Mouse (Mus musculus): Measurements from ENCODE around the gene Dgat2. TPM values are rescaled to one million over a fixed set of nuclear protein-coding genes. Genes with fewer than 3 reads are reported as not detected.

Dgat2 gene
- polyA plus RNA-seq, 1 experiment from 2014 or later: 44.2 TPM

GRCm38 (mm10) chr7:99146011-99146410, 36.5 kb downstream of the Dgat2 start:
- H3K4me1 ChIP-seq (replicated peaks; ENCODE audit: control insufficient read depth, insufficient read depth, low read length): peaks cover 6% of the 10 kb centered on the region; the same call in 1 of the 2 replicates
- H3K9ac ChIP-seq (ENCODE audit: low read length): no peak overlapping the region
- H3K4me2 ChIP-seq (ENCODE audit: low read length): no peak overlapping the region
- no peaks in the 10 kb centered on the region for H3K9me3 ChIP-seq (ENCODE audit: control insufficient read depth, low read length)
- DNase-seq (ENCODE audit: low spot score) (no peak), ATAC-seq (replicated peaks; ENCODE audit: low FRiP score, low TSS enrichment, low read depth) (no peak)
- no peak overlapping the region for H3K4me3 ChIP-seq (ENCODE audit: low read depth, low read length)
- WGBS: 45% methylated on average over 7 of the region's 7 CpGs
- H3K27ac ChIP-seq (ENCODE audit: low read depth): no peak overlapping the region
- no peaks in the 10 kb centered on the region for H3K27me3 ChIP-seq (replicated peaks; ENCODE audit: control insufficient read depth, insufficient read depth, low read length)
- no peaks in the 10 kb centered on the region for H3K36me3 ChIP-seq (ENCODE audit: control insufficient read depth, insufficient read depth, low read length)

- ATAC-seq (replicated peaks; ENCODE audit: low FRiP score, low TSS enrichment, low read depth): no peak
- no peak for DNase-seq (ENCODE audit: low spot score)
- H3K4me1 ChIP-seq (replicated peaks; ENCODE audit: control insufficient read depth, insufficient read depth, low read length): peaks cover 6% of the 10 kb centered on the region; the same call in 1 of the 2 replicates
- H3K4me3 ChIP-seq (ENCODE audit: low read depth, low read length): no peak overlapping the region
- H3K27me3 ChIP-seq (replicated peaks; ENCODE audit: control insufficient read depth, insufficient read depth, low read length): no peaks in the 10 kb centered on the region
- H3K4me2 ChIP-seq (ENCODE audit: low read length): no peak overlapping the region
- no peaks in the 10 kb centered on the region for H3K9me3 ChIP-seq (ENCODE audit: control insufficient read depth, low read length)
- no peaks in the 10 kb centered on the region for H3K36me3 ChIP-seq (ENCODE audit: control insufficient read depth, insufficient read depth, low read length)
- 63% methylated on average over 11 of the region's 11 CpGs for WGBS
- no peak overlapping the region for H3K9ac ChIP-seq (ENCODE audit: low read length)
- no peak overlapping the region for H3K27ac ChIP-seq (ENCODE audit: low read depth)
Observed at GRCm38 (mm10) chr7:99144616-99145015, 37.9 kb downstream of the Dgat2 start.

- H3K4me2 ChIP-seq (ENCODE audit: low read length): no peak overlapping the region
- H3K27ac ChIP-seq (ENCODE audit: low read depth): no peak overlapping the region
- H3K36me3 ChIP-seq (ENCODE audit: control insufficient read depth, insufficient read depth, low read length): no peaks in the 10 kb centered on the region
- no peaks in the 10 kb centered on the region for H3K9me3 ChIP-seq (ENCODE audit: control insufficient read depth, low read length)
- H3K9ac ChIP-seq (ENCODE audit: low read length): no peak overlapping the region
- peaks cover 11% of the 10 kb centered on the region for H3K4me1 ChIP-seq (replicated peaks; ENCODE audit: control insufficient read depth, insufficient read depth, low read length)
- DNase-seq (ENCODE audit: low spot score) (no peak), ATAC-seq (replicated peaks; ENCODE audit: low FRiP score, low TSS enrichment, low read depth) (no peak)
- no peaks in the 10 kb centered on the region for H3K27me3 ChIP-seq (replicated peaks; ENCODE audit: control insufficient read depth, insufficient read depth, low read length)
- WGBS: 68% methylated on average over 3 of the region's 3 CpGs
- H3K4me3 ChIP-seq (ENCODE audit: low read depth, low read length): no peak overlapping the region
Observed at GRCm38 (mm10) chr7:99143244-99143643, 39.3 kb downstream of the Dgat2 start.

GRCm38 (mm10) chr7:99141919-99142606, 40.5 kb downstream of the Dgat2 start:
- Histone ChIP-seq H3K4me3 (ENCODE audit: low read depth, low read length) (peak overlapping the region; percentile 90), H3K9me3 (ENCODE audit: control insufficient read depth, low read length) (no peaks in the 10 kb centered on the region), H3K27me3 (replicated peaks; ENCODE audit: control insufficient read depth, insufficient read depth, low read length) (no peaks in the 10 kb centered on the region), H3K4me1 (replicated peaks; ENCODE audit: control insufficient read depth, insufficient read depth, low read length) (peaks cover 11% of the 10 kb centered on the region), H3K4me2 (ENCODE audit: low read length) (peak overlapping the region; percentile 83), H3K27ac (ENCODE audit: low read depth) (peak overlapping the region; percentile 16; the same call in 1 of the 2 replicates), H3K36me3 (ENCODE audit: control insufficient read depth, insufficient read depth, low read length) (no peaks in the 10 kb centered on the region), H3K9ac (ENCODE audit: low read length) (no peak overlapping the region)
- 32% methylated on average over 12 of the region's 12 CpGs for WGBS
- DNase-seq (ENCODE audit: low spot score): no peak
- no peak for ATAC-seq (replicated peaks; ENCODE audit: low FRiP score, low TSS enrichment, low read depth)

- Histone ChIP-seq H3K4me2 (ENCODE audit: low read length) (peak within 1 kb of the TSS; percentile 83), H3K9me3 (ENCODE audit: control insufficient read depth, low read length) (no peaks in the 10 kb centered on the region), H3K36me3 (ENCODE audit: control insufficient read depth, insufficient read depth, low read length) (no peaks in the 10 kb centered on the region), H3K9ac (ENCODE audit: low read length) (peak within 1 kb of the TSS; percentile 87), H3K27ac (ENCODE audit: low read depth) (peak within 1 kb of the TSS; percentile 92), H3K27me3 (replicated peaks; ENCODE audit: control insufficient read depth, insufficient read depth, low read length) (no peaks in the 10 kb centered on the region), H3K4me3 (ENCODE audit: low read depth, low read length) (peak within 1 kb of the TSS; percentile 90), H3K4me1 (replicated peaks; ENCODE audit: control insufficient read depth, insufficient read depth, low read length) (peaks cover 11% of the 10 kb centered on the region)
- ATAC-seq (replicated peaks; ENCODE audit: low FRiP score, low TSS enrichment, low read depth) (peak; percentile 99), DNase-seq (ENCODE audit: low spot score) (peak; percentile 98)
- under 1% methylated on average over 51 of the region's 51 CpGs for WGBS
Observed at GRCm38 (mm10) chr7:99140984-99141918, 41.3 kb downstream of the Dgat2 start, which contains the start of gene Uvrag. Gene Uvrag (minus strand): TSS chr7:99141141.

GRCm38 (mm10) chr7:99140511-99140910, 42.0 kb downstream of the Dgat2 start:
- ATAC-seq (replicated peaks; ENCODE audit: low FRiP score, low TSS enrichment, low read depth) (peak; percentile 8; the same call in 1 of the 2 replicates), DNase-seq (ENCODE audit: low spot score) (peak; percentile 72)

GRCm38 (mm10) chr7:99139841-99140491, 42.6 kb downstream of the Dgat2 start:
- H3K27ac ChIP-seq (ENCODE audit: low read depth): peak overlapping the region; percentile 92
- H3K4me1 ChIP-seq (replicated peaks; ENCODE audit: control insufficient read depth, insufficient read depth, low read length): peaks cover 11% of the 10 kb centered on the region
- H3K36me3 ChIP-seq (ENCODE audit: control insufficient read depth, insufficient read depth, low read length): no peaks in the 10 kb centered on the region
- H3K9me3 ChIP-seq (ENCODE audit: control insufficient read depth, low read length): no peaks in the 10 kb centered on the region
- WGBS: under 1% methylated on average over 13 of the region's 13 CpGs
- peak overlapping the region; percentile 83 for H3K4me2 ChIP-seq (ENCODE audit: low read length)
- no peaks in the 10 kb centered on the region for H3K27me3 ChIP-seq (replicated peaks; ENCODE audit: control insufficient read depth, insufficient read depth, low read length)
- no peak for ATAC-seq (replicated peaks; ENCODE audit: low FRiP score, low TSS enrichment, low read depth)
- peak overlapping the region; percentile 90 for H3K4me3 ChIP-seq (ENCODE audit: low read depth, low read length)
- peak overlapping the region; percentile 87 for H3K9ac ChIP-seq (ENCODE audit: low read length)
- peak; percentile 76 for DNase-seq (ENCODE audit: low spot score)

More at GRCm38 (mm10) chr7:99140511-99140910, 42.0 kb downstream of the Dgat2 start:
- Histone ChIP-seq H3K27me3 (replicated peaks; ENCODE audit: control insufficient read depth, insufficient read depth, low read length) (no peaks in the 10 kb centered on the region), H3K4me3 (ENCODE audit: low read depth, low read length) (peak overlapping the region; percentile 90), H3K9me3 (ENCODE audit: control insufficient read depth, low read length) (no peaks in the 10 kb centered on the region), H3K36me3 (ENCODE audit: control insufficient read depth, insufficient read depth, low read length) (no peaks in the 10 kb centered on the region), H3K4me2 (ENCODE audit: low read length) (peak overlapping the region; percentile 83), H3K9ac (ENCODE audit: low read length) (peak overlapping the region; percentile 87), H3K4me1 (replicated peaks; ENCODE audit: control insufficient read depth, insufficient read depth, low read length) (peaks cover 11% of the 10 kb centered on the region), H3K27ac (ENCODE audit: low read depth) (peak overlapping the region; percentile 92)
- under 1% methylated on average over 33 of the region's 39 CpGs for WGBS

GRCm38 (mm10) chr7:99137541-99137940, 45.0 kb downstream of the Dgat2 start:
- Histone ChIP-seq H3K4me2 (ENCODE audit: low read length) (no peak overlapping the region), H3K9me3 (ENCODE audit: control insufficient read depth, low read length) (no peaks in the 10 kb centered on the region), H3K36me3 (ENCODE audit: control insufficient read depth, insufficient read depth, low read length) (no peaks in the 10 kb centered on the region), H3K4me1 (replicated peaks; ENCODE audit: control insufficient read depth, insufficient read depth, low read length) (peaks cover 19% of the 10 kb centered on the region), H3K4me3 (ENCODE audit: low read depth, low read length) (no peak overlapping the region), H3K9ac (ENCODE audit: low read length) (no peak overlapping the region), H3K27me3 (replicated peaks; ENCODE audit: control insufficient read depth, insufficient read depth, low read length) (no peaks in the 10 kb centered on the region), H3K27ac (ENCODE audit: low read depth) (no peak overlapping the region)
- DNase-seq (ENCODE audit: low spot score) (no peak), ATAC-seq (replicated peaks; ENCODE audit: low FRiP score, low TSS enrichment, low read depth) (no peak)
- WGBS: 100% methylated on average over 4 of the region's 4 CpGs
